Mouse (Mus musculus) CD4-positive, CD25-positive, alpha-beta regulatory T cell, adult 4 months (primary cell): Measurements from ENCODE around the gene Prkar2b. TPM values are rescaled to one million over a fixed set of nuclear protein-coding genes. Genes with fewer than 3 reads are reported as not detected.

Experiments
- ATAC-seq: one replicate; pipeline ENCODE4 v1.8.0; 2017
- polyA plus RNA-seq, 2 experiments: library from polyadenylated mRNA; unstranded; fragments of 100-300 nt; shearing (Covaris generic); gene quantifications; one replicate each; pipeline ENCODE4 v1.2.1; 2017

The Prkar2b gene
- polyA plus RNA-seq, 2 experiments from 2014 or later = 0.30 to 0.68 TPM

DNA sequence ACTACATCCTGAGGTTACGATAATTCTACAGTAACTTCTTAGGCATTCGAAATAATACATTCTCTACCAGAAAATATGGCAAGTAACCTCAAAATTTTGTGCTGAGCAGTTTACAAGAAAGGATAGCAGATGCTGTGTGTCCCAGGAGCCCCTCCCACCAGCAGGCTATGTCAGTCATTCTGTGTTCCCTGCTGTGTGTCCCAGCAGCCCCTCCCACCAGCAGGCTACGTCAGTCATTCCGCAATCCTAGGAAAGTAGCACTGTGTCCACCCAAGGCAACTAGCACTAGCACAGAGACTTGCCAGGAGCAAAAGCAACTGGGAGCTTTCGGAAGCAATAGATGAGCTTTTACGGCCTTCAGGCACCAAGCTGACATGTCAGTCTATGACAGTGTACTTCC is 97.0 kb downstream of the Prkar2b start:
- no peak for ATAC-seq

DNA sequence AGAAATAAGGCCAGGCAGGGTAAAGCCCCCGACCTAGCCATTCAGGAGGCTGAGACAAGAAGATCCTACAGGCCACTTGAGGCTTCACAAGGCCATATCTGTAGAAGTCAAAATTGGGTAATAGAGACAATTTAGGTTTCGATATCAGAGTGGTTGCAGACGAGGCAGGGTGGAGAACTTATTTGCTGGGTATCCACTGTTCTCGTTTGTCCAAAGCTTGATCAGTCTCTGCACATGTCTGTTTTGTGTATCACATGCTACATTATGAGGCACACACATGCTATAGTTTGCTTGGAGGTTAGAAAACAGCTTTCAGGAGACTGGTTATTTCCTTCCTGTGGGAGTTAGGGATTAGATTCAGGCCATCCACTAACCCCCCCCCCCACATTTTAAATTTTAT is 105.3 kb downstream of the Prkar2b start:
- no peak for ATAC-seq

DNA sequence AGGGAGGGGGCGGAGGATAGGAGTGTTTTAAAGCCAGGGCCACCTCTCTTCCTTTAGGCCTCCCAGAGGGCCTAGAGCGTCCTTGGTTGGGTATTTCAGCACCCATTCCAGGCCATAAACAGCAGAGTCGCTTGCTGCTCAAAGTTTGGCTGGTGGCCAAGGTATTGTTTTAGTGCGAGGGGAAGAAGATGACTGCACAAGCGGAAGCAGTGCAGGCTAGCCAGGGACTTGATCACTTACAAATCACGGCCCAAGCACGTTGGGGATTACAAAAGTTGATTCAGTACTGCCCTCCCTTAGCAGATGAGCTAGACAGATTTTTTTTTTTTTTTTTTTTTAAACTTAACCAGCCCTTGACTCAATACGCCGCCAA is 110.5 kb downstream of the Prkar2b start:
- ATAC-seq = no peak

DNA sequence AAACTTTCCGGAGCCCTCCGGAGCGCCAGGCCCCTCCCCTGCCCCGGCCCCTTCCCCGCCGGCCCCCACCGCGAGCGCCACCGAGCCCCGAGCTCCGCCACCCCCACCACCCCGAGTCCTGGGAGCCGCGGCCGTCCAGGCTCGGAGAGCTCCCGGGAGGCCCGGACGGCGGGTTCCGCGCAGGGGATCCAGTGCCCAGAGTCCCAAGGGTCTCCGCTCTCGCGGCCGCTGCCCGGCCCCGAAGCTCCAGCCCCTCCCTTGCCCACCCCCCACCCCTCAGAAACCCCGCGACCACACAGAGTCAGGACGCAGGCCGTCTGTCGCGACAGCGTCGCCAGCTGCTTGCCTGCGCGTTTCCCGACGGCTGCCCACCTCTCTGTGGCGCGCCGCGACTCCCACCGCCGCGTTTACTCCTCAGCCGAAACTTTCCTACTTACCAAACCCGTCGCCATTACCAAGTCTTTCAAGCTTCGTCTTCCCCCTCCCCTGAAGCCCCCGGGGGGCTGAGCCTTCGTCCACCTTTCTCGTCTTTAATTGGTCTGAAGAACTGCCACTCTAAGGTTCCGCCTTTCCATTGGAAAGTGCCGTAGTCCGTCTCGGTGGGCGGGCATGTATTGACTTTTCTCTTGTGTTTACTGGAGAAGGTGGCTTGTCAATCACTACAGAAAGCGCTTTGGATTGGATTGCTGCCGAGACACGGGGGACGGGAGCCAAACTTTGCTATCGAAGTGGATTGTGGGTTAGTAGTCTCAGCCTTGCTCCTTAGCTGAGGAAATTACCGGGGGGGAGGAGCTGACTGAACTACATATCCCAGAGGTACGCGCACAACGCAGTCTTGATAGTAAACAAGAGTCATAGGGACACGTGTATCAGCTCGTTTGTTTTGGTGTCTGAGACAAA is 111.1 kb downstream of the Prkar2b start, which contains the start of gene Hbp1:
Gene Hbp1 (minus strand): TSS at position 777 of the 900 bp plus-strand sequence.
- ATAC-seq = peak; percentile 85

DNA sequence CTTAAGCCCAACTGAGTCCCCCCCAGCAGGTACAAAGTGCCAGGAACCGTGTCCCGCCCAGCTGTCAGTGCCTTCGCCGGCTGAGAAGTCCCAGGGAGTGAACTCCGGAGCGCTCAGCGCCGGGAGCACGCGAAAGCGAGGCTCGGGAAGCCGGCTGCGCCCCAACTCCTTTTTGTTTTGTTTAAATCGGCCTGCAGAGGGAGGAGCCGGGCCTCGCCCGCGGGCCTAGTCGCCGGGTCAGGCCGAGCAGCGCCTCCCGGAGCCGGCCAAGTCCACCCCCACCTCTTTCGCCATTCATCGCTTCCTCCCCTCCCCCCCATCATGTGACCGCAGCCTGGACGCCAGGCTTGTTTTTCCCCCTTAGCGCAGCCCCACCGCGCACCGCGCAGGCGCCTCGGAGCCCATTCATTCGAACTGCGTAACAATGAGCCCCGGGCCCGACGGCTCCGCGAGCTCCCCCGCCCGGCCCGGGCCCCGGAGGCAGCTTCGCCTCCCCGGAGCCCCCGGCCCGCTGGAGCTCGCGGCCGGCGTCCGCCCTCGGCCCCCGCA is 111.8 kb downstream of the Prkar2b start:
- peak; percentile 9 for ATAC-seq

DNA sequence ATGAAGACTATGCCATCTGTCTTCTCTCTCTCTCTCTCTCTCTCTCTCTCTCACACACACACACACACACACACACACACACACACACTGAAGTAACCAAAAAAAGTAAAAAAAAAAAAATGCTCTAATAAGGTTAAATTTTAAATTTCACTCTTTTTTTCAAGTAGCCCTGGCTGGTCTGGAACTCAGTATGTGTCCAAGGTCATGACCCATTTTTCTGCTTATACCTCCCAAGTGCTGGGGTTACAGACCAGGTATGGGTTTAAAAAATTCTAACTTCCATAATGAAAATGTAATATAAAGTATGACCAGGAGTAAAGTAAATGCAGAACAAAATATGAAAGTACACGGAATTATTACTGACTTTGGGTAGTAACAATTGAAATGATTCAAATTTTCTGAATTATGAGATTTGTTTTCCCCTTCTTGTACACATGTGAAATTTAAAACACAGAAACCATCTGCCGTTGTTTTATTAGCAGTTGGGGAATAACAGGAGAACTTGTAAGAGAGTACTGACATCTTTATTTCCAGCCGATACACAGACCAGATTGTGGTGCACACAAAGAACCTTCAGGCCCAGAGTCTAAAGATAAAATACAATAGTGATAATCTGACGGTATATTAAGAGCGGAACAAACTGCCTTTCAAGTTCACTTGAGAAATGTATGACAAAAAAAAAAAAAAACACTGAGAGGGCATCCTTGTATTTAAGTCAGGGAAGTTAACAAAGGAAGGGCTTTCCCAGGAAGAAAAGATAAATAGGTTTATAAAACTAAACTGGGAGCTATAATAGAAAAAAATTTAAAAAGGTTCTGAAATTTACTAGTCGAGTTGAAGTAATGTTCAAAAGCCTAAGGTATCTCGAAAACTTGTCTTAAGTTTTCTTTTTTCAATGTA is 112.7 kb downstream of the Prkar2b start:
- ATAC-seq = no peak

DNA sequence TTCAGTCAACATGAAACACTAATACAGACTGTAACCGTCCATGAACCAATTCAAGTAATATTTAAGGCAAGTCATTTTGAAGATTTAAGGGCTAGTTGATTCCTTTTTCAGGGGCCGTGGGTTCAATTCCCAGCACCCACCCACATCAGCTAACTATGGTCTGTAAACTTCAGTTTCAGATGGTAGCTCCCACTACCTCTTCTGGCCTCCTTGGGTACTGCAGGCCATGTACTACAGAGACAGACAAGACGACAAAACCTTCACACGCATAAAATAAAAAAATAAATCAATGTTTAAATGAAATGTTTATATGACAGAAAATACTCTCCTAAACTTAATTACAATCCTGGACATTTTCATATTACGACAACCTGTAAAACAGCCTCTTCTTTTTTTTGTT is 113.6 kb downstream of the Prkar2b start:
- ATAC-seq = no peak

DNA sequence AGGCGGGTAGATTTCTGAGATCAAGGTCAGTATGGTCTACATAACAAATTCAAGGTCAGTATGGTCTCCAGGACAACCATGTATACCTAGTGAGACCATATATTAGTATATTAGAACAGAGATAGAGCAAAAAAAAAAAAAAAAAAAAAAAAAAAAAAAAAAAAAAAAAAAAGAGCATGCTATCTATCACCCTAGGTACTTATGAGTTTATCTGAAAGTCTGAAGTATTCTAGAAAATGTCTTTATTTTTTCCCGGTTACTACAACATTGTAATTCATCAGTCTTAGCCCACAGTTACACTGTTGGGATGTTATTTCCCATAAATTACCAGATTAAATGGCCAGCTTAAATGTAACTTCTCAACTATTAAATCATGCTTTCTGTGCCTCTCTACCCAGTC is 116.7 kb downstream of the Prkar2b start:
- no peak for ATAC-seq

DNA sequence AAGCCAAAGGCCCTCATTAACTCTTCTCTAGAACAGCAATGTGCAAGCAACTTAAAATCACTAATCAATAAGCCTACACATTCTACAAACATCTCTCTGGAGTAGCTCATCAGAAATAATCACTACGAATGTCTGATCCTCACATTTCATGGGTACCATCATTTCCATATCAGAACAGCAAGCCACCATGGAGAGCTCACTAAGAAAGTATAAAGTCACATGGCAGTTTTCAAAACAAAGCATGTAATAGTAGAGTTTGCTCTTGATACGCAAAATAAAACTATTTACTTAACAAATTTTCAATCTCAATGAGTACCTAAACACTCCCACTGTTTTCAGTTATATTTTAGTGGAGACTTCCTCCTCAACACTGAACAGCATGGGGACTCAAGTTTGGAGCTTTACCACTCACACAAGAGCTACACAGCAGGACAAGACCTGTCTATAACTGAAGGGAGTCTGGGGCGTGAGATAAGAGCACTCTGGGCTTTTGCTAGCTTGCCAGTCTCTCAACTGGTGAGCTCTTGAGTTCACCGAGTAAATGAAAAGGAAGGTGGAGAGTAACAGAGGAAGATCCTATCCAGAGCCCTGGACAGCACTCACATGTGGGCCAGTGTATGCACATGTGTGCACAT is 118.0 kb downstream of the Prkar2b start:
- ATAC-seq = no peak

DNA sequence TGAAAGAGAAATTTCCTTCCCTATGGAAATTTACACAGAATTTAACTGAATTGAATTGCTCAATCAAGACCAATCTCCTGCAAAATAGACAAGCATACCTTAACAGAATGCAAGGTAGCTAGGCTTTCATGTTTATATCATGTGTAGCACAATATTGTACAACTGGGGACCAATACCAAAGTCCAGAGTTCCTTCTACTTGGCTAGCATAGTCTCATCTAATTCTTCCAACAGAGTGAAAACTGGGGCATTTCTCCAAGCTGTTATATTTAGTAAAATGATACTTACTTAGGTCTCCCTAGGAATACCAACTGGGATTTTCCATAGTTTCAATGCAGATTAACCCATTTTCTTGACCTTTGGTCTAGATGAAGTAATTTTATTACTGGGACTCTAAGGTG is 122.1 kb downstream of the Prkar2b start:
- no peak for ATAC-seq

DNA sequence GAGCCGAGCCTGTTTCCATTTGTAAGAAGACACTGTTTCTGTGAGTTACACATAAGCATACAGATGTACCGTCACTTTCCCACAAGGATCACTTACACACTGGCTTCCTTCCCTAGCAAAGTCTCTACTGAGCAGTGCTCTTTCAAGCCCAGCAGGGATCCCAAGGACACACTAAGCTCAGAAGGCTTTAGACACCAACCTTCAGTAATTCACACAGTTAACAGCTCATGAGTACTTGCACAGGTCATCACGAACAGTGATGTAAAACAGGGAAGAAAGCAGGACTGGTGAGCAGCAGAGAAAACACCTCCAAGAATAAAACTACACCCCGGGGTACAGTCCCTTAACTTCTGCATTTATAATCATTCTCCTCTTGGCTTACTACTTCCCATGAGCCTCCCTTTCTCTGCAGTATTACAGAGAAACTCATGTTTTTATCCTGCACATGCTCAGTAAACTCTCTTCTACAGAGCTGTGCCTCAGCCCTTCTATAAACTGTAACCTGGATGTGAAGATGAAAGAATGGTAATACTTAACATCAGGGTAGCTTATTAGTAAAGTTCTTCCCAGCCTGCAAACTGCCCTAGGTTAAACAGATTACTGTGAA is 122.6 kb downstream of the Prkar2b start:
- ATAC-seq = no peak

DNA sequence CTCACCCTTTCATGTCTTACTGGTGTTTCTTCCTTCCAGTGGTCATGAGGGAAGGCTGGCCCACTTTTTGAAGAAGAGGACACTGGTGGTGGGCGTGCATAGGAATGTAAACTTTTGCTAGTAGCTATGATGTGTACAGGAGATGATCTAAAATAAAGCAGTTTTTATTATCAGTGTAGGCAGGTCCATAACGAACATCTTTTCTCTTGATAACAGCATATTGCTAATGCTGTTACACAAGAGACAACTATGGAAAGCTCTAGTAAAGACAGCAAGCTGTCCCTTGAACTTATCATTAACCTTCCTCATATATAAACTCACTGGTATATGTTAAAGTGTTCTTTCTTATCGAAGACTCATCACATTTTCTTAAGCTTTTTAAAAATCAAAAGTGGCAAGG is 123.5 kb downstream of the Prkar2b start:
- no peak for ATAC-seq

DNA sequence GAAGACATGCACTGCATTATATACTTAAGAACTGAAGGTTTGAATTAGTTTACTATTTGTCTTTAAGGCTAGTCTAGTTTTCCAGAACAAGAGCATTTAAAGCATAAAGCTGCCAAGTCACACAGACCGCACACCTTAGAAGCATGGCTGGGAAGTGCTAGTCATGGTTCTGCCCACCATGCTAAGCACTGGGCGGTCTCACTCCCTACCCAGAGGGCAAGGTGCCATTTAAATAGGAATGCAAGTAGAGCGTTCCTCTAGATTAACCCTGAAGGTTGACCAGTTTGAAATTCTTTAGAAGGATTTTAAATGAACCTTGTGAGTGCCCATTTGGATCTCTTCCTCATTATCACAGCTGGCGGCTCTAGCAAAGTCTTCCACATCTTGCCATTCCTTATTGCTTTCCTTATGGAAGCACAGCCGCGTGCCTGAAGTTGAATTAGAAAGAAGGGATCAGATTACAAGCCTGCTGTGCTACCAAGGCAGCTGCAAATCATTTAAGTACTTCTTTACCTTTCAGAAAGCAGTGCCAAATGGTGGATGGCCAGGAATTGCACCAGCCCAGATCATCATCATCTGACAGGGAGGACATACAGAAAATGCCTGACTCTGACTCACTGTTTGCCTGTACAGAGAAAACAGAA is 124.3 kb downstream of the Prkar2b start:
- no peak for ATAC-seq

DNA sequence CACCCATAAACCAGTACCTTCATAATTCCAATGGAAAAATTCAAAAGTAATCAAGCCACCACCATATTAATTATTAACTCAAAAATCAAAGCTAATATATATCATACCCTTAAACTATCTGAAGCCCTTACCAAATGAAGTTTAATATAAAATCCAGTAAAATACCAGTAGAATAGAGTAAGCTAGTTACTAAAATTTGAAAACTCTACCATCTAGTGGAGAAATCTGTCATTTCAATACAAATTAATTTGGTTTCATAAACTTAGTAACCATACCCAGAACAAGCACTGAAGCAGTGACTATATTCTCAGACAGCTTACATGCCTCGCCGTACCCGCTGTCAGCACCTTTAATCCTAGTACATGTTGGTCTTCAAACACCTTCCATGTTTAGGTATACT is 129.3 kb downstream of the Prkar2b start:
- no peak for ATAC-seq

DNA sequence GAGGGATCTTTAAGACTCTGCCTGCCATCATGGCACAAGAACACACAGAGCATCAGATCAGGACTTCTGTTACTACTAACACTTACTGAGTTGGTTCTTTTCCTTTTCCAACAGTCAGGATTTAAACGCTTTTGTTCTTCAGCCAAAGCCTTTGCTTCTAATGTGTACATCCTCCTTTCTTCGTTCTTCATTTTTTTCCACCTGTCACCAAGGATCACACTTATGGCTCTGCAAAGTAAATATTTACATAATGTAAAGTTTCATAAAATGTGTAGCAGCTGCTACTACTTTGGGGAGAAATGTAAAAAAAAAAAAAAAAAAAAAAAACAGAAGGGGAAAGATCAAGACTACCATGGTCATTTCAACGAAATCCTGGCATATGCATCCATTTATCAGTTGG is 132.6 kb downstream of the Prkar2b start:
- ATAC-seq = no peak

DNA sequence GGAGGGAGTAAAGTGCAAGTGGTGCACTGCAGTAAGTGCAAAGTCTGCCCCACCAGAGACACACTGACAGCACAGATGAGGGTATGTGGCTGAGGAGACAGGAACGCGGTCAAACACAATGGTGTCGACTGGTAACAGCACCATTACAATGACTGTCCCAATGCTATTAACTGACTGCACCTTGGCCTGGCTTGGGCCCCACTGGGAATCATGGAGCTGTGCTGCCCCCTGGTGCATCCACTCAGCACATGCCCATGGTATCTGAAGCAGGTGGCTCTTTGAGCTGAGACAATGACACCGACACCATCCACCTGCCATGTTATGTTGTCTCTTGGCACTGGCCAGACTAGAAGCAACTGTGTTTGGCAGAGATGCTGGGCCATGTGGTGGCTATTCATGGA is 134.4 kb downstream of the Prkar2b start:
- ATAC-seq = peak; percentile 52

DNA sequence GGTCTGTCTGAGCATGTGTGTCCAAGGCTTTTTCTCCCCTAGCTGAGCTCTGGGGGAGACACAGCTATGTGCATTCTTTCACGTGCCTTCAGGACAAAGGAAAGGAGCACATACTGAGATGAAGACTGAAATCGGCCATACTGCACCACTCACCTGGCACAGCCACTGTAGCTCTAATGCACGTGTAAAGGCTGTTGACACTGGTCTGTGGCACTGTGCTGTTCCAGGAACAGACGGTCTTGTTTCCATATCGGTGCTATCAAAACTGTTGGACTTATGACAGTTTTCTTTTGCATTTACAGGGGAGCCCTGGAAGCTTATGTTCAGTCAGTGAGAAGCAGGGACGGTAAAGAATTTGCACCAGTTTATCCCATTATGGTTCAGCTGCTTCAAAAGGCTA is 135.8 kb downstream of the Prkar2b start:
- ATAC-seq = no peak

DNA sequence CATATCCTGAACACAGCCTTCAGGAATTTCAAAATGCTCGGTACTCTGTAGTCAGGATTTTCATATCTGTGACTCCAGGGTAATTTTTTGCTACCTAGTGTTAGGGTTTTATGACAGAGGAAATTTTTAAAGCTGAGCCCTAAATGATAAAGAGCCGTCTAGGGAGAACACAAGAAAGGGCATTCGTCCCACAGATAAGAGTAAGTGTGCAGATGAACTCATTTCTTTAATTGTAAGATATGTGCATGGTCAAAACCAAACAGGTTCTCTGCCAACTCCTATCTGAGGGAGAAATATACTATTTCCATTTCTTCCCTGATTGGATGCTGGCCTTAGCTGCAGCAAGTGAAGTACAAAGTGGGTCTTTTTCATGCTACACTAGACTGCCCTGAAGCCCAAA is 137.0 kb downstream of the Prkar2b start:
- ATAC-seq = no peak

DNA sequence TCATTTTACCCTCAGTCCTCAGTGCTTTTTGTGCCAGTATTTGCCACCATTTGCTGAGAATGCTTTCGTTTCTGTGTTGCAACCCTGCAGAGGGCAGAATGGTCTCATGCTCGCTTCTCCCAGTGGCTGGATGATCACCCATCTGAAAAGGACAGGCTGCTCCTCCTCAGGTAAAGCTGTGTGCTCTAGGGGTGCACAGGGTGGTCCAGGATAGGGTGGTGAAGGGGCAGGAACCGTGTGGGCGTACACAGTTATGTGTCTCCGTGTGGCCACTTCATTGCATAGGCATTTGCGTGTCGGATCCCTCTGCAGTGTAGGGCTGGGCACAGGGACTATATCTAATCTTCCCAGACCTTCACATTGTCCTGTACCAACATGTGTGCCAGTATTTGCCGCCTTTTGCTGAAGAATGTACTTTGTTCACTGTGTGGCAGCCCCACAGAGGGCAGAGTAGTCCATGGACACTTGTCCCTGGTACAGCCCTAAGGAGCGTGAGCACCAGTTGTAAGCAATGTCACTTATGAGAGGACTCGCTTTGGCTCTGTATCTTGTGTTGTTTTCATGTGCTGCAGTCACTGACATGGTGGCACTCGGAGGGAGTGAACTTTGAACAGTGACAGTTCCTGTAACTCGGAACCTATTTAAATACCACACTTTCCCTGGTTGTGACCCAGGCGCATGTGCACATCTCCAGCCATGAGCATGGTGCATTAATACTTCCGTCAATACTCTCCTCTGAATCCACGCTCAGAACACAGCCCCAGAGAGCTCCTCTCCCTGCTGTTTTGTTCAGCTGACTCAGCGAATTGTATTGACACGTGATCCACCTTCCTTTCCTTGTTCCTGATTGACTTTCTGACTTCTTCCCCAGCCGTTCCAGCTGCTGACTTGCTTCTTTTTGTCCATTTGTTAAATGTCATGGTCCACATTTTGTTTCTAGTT is 140.4 kb downstream of the Prkar2b start:
- no peak for ATAC-seq

DNA sequence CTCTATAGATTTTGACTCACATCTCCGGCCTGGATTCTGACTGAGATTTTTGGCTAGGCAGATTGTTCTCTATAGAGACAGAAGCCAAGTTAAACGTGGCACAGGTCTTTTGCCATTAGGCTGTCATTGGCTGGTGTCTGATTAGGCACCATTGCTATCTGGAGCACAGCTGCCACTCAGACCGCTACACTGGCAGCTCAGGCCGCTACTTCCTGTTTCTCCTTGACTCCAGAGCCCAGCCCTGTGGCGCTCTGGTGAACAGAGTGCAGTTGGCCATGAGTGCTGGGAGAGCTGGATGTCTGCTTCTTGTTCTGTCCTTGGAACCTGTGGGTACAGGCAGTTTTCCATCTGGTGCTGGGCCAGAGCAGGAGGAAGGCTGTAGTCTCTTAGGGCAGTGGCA is 143.9 kb downstream of the Prkar2b start:
- ATAC-seq = no peak

DNA sequence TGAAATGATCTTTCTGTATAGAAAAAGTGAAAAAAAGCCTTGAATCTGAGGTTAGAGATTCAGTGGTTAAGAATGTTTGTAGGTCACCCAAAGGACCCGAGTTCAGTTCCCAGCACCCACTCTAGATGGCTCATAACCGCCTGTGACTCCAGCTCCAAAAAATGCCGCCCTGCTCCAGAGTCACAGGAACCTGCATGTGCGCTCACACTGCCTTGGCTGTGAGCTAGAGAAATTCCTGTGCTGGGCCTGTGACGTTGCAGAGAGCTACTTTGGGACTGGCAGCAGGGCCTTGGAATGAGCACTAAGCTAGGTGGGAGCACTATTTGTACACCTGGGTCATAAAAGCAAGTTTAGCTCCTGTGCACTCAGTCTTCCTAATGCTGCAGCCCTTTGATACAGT is 144.4 kb downstream of the Prkar2b start:
- no peak for ATAC-seq
